Mouse (Mus musculus): ENCODE data around the gene Pde2a. TPM values are rescaled to one million over a fixed set of nuclear protein-coding genes. Genes with fewer than 3 reads are reported as not detected.

Gene Pde2a
- polyA plus RNA-seq, 1 experiment from 2014 or later, result 5.9 TPM

DNA sequence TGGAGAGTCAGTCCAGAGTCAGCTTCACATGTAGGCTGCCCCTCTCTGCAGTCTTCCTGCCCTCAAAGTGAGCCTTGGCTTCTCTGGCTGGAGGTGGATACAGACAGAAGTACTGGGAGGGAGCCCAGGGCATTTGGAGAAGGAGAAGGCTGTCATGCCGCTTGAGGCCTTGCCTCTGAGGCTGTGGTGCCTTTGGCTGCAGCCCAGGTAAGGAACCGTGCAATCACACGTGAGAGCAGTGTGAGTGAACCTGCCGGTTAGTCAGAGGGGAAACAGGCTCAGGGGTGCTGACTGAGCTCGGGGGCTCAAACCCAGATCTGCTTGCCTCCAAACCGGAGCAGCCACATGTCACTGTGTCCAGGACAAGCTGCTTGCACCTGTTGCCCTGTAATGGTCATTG lies 40.0 kb upstream of the Pde2a start:
- Histone ChIP-seq H3K27me3 (ENCODE audit: control insufficient read depth, insufficient read depth, low read length) (no peaks in the 10 kb centered on the region), H3K4me1 (ENCODE audit: control insufficient read depth, insufficient read depth, low read length) (peaks cover 38% of the 10 kb centered on the region), H3K9ac (ENCODE audit: low read depth, low read length) (no peak overlapping the region), H3K27ac (ENCODE audit: low read depth, low read length) (no peak overlapping the region), H3K36me3 (ENCODE audit: control insufficient read depth, insufficient read depth, low read length) (no peaks in the 10 kb centered on the region), H3K9me3 (replicated peaks; ENCODE audit: control insufficient read depth, low read length) (no peaks in the 10 kb centered on the region), H3K4me3 (ENCODE audit: low read depth, low read length) (no peak overlapping the region), H3K4me2 (no peak overlapping the region)
- ATAC-seq (replicated peaks; ENCODE audit: insufficient number of reproducible peaks, low FRiP score, low TSS enrichment), result no peak
- WGBS (ENCODE audit: insufficient replicate concordance), result 77% methylated on average over 6 of the region's 6 CpGs

DNA sequence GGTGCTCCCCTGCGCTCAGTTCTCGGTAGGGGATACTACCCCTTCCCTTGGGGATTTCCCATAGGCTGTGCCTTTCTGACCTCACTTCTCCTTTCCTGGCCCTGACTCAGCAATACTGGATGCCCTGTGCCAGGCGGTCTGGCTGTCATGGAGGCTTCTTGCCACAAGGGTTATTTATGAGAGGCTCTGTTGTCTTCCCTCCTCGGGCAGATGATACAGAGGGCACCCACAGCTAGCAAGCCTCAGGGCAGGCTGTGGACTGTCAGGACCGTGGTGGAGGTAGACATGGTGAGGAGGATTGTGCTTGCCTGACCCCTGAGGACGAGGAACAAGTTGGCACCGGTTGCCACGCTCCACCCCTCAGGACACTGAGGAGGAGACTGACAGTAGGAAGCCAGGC lies 39.1 kb upstream of the Pde2a start:
- ATAC-seq (replicated peaks; ENCODE audit: insufficient number of reproducible peaks, low FRiP score, low TSS enrichment), result no peak
- H3K4me2 ChIP-seq, result no peak overlapping the region
- no peaks in the 10 kb centered on the region for H3K27me3 ChIP-seq (ENCODE audit: control insufficient read depth, insufficient read depth, low read length)
- H3K9me3 ChIP-seq (replicated peaks; ENCODE audit: control insufficient read depth, low read length), result no peaks in the 10 kb centered on the region
- no peak overlapping the region for H3K4me3 ChIP-seq (ENCODE audit: low read depth, low read length)
- H3K27ac ChIP-seq (ENCODE audit: low read depth, low read length), result no peak overlapping the region
- 69% methylated on average over 8 of the region's 8 CpGs for WGBS (ENCODE audit: insufficient replicate concordance)
- H3K9ac ChIP-seq (ENCODE audit: low read depth, low read length), result no peak overlapping the region
- peaks cover 38% of the 10 kb centered on the region for H3K4me1 ChIP-seq (ENCODE audit: control insufficient read depth, insufficient read depth, low read length)
- H3K36me3 ChIP-seq (ENCODE audit: control insufficient read depth, insufficient read depth, low read length), result no peaks in the 10 kb centered on the region

DNA sequence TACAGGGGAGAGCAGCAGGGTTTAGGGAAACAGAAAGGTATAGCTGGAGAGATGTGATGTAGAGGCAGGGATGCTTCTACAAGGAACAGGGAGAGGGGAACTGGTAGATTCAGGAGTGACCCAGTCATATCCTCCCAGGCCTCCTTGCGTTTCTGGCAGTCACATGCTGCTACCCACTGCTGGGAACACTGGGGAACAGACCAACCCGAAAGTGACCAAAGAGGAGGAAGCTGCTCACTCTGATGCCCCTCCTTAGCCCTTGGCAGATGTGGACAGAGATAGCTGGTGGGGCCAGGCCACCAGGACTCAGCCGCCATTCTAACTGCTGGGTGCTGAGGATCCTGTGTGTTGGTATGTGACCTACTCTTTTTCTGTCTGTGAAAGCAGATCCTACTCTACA lies 37.7 kb upstream of the Pde2a start:
- no peak overlapping the region for H3K4me3 ChIP-seq (ENCODE audit: low read depth, low read length)
- ATAC-seq (replicated peaks; ENCODE audit: insufficient number of reproducible peaks, low FRiP score, low TSS enrichment), result no peak
- H3K4me2 ChIP-seq, result no peak overlapping the region
- no peak overlapping the region for H3K9ac ChIP-seq (ENCODE audit: low read depth, low read length)
- H3K4me1 ChIP-seq (ENCODE audit: control insufficient read depth, insufficient read depth, low read length), result peaks cover 32% of the 10 kb centered on the region
- no peaks in the 10 kb centered on the region; the same call in 1 of the 2 replicates for H3K36me3 ChIP-seq (ENCODE audit: control insufficient read depth, insufficient read depth, low read length)
- H3K27me3 ChIP-seq (ENCODE audit: control insufficient read depth, insufficient read depth, low read length), result no peaks in the 10 kb centered on the region
- H3K27ac ChIP-seq (ENCODE audit: low read depth, low read length), result no peak overlapping the region
- no peaks in the 10 kb centered on the region for H3K9me3 ChIP-seq (replicated peaks; ENCODE audit: control insufficient read depth, low read length)
- 72% methylated on average over 3 of the region's 3 CpGs for WGBS (ENCODE audit: insufficient replicate concordance)

DNA sequence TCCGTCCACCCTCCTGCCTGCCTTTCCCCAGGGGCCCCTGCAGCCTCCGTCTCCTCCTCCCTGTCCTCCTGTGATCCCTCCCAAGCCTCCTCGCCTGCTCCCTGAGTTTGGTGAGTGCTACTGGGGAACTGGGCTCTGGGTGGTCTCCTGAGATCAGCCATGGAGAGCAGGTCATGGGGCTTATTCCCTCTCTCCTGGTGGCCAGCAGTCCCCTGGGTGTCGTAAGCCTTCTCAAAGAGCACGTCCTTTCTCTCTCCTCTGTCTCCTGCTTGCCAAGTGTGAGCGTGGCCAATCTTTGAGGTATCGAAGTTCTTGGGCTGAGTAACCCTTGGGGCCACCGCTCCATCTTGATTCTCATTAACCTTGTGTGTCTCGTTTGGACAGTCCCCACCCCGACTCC lies 36.6 kb upstream of the Pde2a start:
- Histone ChIP-seq H3K4me1 (ENCODE audit: control insufficient read depth, insufficient read depth, low read length) (peaks cover 29% of the 10 kb centered on the region), H3K9ac (ENCODE audit: low read depth, low read length) (no peak overlapping the region), H3K27ac (ENCODE audit: low read depth, low read length) (no peak overlapping the region), H3K36me3 (ENCODE audit: control insufficient read depth, insufficient read depth, low read length) (no peaks in the 10 kb centered on the region; the same call in 1 of the 2 replicates), H3K9me3 (replicated peaks; ENCODE audit: control insufficient read depth, low read length) (no peaks in the 10 kb centered on the region), H3K4me3 (ENCODE audit: low read depth, low read length) (no peak overlapping the region), H3K27me3 (ENCODE audit: control insufficient read depth, insufficient read depth, low read length) (no peaks in the 10 kb centered on the region), H3K4me2 (no peak overlapping the region)
- WGBS (ENCODE audit: insufficient replicate concordance), result 64% methylated on average over 10 of the region's 10 CpGs
- ATAC-seq (replicated peaks; ENCODE audit: insufficient number of reproducible peaks, low FRiP score, low TSS enrichment), result no peak

DNA sequence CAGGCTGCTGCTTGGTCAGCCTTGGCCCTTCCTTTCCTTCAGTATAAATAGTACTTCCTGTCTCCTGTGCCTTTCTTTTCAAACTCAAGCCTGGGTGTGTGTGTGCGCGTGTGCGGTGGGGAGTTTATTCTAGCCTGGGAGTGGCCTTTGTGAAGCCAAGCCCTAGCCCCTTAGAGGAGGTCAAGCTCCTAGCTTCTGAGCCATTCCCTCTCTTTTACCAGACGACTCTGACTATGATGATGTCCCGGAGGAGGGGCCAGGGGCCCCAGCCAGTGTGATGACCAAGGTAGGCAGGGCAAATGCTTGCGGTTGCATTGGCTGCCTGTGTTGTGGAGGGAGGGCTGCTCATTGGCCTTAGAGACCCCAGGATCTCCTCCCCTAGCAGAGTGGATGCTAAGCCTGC lies 36.2 kb upstream of the Pde2a start:
- H3K4me3 ChIP-seq (ENCODE audit: low read depth, low read length), result no peak overlapping the region
- H3K27ac ChIP-seq (ENCODE audit: low read depth, low read length), result no peak overlapping the region
- H3K9me3 ChIP-seq (replicated peaks; ENCODE audit: control insufficient read depth, low read length), result no peaks in the 10 kb centered on the region
- H3K9ac ChIP-seq (ENCODE audit: low read depth, low read length), result no peak overlapping the region
- H3K4me2 ChIP-seq, result no peak overlapping the region
- no peak for ATAC-seq (replicated peaks; ENCODE audit: insufficient number of reproducible peaks, low FRiP score, low TSS enrichment)
- no peaks in the 10 kb centered on the region; the same call in 1 of the 2 replicates for H3K36me3 ChIP-seq (ENCODE audit: control insufficient read depth, insufficient read depth, low read length)
- H3K27me3 ChIP-seq (ENCODE audit: control insufficient read depth, insufficient read depth, low read length), result no peaks in the 10 kb centered on the region
- WGBS (ENCODE audit: insufficient replicate concordance), result 34% methylated on average over 6 of the region's 6 CpGs
- H3K4me1 ChIP-seq (ENCODE audit: control insufficient read depth, insufficient read depth, low read length), result peaks cover 33% of the 10 kb centered on the region

DNA sequence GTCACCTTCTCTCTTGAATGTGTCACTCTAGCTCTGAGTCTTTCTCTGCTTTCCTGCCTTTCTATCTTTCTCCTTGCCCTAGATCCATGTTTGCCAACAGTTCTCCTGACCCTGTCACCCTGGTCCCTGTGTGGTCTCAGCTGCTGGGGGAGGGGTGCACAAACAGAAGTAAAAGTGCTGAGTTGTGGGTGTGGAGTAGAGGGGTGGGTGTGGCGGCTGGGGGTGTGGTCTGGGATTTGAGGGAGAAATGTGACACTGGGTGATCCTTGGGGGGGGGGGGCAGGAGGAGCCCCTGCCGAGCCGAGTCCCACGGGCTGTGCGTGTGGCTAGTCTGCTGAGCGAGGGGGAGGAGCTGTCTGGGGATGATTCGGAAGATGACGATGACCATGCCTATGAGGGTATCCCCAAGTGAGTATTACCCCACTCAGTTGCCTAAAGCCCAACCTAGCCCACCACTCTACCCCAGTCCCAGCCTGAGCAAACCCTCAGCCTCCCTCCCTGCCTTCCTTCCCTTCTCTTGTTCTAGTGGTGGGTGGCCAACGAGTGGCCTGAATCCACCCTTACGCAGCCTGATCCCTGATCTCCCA lies 35.5 kb upstream of the Pde2a start:
- no peaks in the 10 kb centered on the region; the same call in 1 of the 2 replicates for H3K36me3 ChIP-seq (ENCODE audit: control insufficient read depth, insufficient read depth, low read length)
- H3K27ac ChIP-seq (ENCODE audit: low read depth, low read length), result no peak overlapping the region
- WGBS (ENCODE audit: insufficient replicate concordance), result 56% methylated on average over 9 of the region's 10 CpGs
- no peak overlapping the region for H3K4me2 ChIP-seq
- no peaks in the 10 kb centered on the region for H3K9me3 ChIP-seq (replicated peaks; ENCODE audit: control insufficient read depth, low read length)
- ATAC-seq (replicated peaks; ENCODE audit: insufficient number of reproducible peaks, low FRiP score, low TSS enrichment), result no peak
- no peaks in the 10 kb centered on the region for H3K27me3 ChIP-seq (ENCODE audit: control insufficient read depth, insufficient read depth, low read length)
- H3K4me1 ChIP-seq (ENCODE audit: control insufficient read depth, insufficient read depth, low read length), result peaks cover 39% of the 10 kb centered on the region
- no peak overlapping the region for H3K4me3 ChIP-seq (ENCODE audit: low read depth, low read length)
- no peak overlapping the region for H3K9ac ChIP-seq (ENCODE audit: low read depth, low read length)

DNA sequence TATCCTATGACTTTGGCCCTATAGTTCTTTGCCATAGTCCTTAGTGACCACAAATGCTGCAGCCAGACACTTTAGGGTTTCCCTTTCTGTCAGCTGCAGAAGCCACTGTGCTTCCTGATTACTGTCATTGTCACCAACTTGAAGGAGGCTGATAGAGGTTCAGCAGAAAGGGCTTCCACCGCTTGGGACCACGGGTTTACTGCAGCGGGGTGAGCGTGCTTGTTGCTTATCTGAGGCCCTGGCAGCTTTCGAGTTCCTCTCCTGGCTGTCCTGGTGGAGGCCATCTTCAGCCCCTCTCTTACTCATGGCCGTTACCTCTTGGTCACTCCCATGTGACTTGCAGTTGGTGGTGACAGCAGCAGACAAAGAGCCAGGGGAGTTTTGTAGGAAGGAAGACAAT lies 32.2 kb upstream of the Pde2a start:
- no peaks in the 10 kb centered on the region for H3K27me3 ChIP-seq (ENCODE audit: control insufficient read depth, insufficient read depth, low read length)
- peaks cover 67% of the 10 kb centered on the region for H3K4me1 ChIP-seq (ENCODE audit: control insufficient read depth, insufficient read depth, low read length)
- ATAC-seq (replicated peaks; ENCODE audit: insufficient number of reproducible peaks, low FRiP score, low TSS enrichment), result no peak
- WGBS (ENCODE audit: insufficient replicate concordance), result 26% methylated on average over 6 of the region's 6 CpGs
- no peaks in the 10 kb centered on the region for H3K9me3 ChIP-seq (replicated peaks; ENCODE audit: control insufficient read depth, low read length)
- H3K36me3 ChIP-seq (ENCODE audit: control insufficient read depth, insufficient read depth, low read length), result no peaks in the 10 kb centered on the region; the same call in 1 of the 2 replicates
- H3K4me2 ChIP-seq, result no peak overlapping the region
- H3K9ac ChIP-seq (ENCODE audit: low read depth, low read length), result no peak overlapping the region
- no peak overlapping the region for H3K4me3 ChIP-seq (ENCODE audit: low read depth, low read length)
- H3K27ac ChIP-seq (ENCODE audit: low read depth, low read length), result 0 out of 2 replicates have a peak overlapping the region, but pooled peaks have one; percentile 29

DNA sequence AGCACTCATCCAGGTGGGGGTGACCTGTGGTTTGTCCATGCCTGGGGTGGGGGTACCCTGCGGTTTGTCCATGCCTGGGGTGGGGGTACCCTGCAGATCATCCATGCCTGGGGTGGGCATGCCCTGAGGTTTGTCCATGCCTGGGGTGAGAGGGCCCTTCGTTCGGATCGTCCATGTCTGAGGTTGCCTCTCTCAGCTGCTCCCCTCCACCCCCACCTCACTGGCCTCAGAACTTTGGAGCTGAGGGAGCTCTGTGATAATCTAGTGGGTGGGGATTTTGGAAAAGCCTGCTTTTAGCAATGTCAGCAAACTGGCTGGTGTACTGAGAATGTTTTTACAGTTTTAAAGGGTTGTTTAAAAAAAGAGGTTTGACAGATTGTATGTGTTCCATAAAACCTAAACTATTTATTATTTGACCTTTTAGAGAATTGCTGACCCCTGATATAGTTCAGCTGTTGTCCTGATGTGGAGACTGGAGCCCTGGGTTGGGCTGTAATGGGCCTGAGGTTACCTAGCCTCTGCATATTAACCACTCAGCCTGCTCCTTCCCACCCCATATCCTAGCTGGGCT lies 29.5 kb upstream of the Pde2a start:
- Histone ChIP-seq H3K4me1 (ENCODE audit: control insufficient read depth, insufficient read depth, low read length) (peaks cover 54% of the 10 kb centered on the region), H3K4me2 (no peak overlapping the region; the same call in 1 of the 2 replicates), H3K36me3 (ENCODE audit: control insufficient read depth, insufficient read depth, low read length) (no peaks in the 10 kb centered on the region; the same call in 1 of the 2 replicates), H3K9ac (ENCODE audit: low read depth, low read length) (0 out of 2 replicates have a peak overlapping the region, but pooled peaks have one; percentile 10), H3K27ac (ENCODE audit: low read depth, low read length) (peak overlapping the region; percentile 64; the same call in 1 of the 2 replicates), H3K4me3 (ENCODE audit: low read depth, low read length) (no peak overlapping the region), H3K9me3 (replicated peaks; ENCODE audit: control insufficient read depth, low read length) (no peaks in the 10 kb centered on the region), H3K27me3 (ENCODE audit: control insufficient read depth, insufficient read depth, low read length) (no peaks in the 10 kb centered on the region)
- no peak for ATAC-seq (replicated peaks; ENCODE audit: insufficient number of reproducible peaks, low FRiP score, low TSS enrichment)
- WGBS (ENCODE audit: insufficient replicate concordance), result 67% methylated on average over 4 of the region's 4 CpGs

DNA sequence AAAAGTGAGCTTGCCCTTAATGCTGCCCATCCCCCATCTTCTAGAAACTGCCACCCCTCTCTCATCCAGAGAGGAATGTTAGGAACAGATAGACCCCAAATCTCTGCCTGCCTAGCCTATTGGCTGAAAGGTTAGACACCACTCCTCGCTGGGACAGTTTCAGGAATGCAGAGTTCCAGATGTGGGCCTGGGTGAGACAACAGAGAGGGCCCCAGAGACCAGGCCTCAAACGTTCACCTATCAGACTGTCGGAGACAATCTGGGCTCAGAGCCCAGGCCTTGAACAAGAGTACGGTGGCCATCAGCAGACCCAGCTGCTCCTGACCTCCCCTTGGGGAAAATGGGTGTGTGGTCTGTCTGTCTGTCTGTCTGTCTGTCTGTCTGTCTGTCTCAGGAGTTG lies 28.5 kb upstream of the Pde2a start:
- whole genome bisulfite sequencing (ENCODE audit: insufficient replicate concordance), result 23% methylated on average over 4 of the region's 4 CpGs
- Histone ChIP-seq H3K9me3 (replicated peaks; ENCODE audit: control insufficient read depth, low read length) (no peaks in the 10 kb centered on the region), H3K36me3 (ENCODE audit: control insufficient read depth, insufficient read depth, low read length) (no peaks in the 10 kb centered on the region; the same call in 1 of the 2 replicates), H3K4me3 (ENCODE audit: low read depth, low read length) (no peak overlapping the region), H3K4me2 (no peak overlapping the region), H3K4me1 (ENCODE audit: control insufficient read depth, insufficient read depth, low read length) (peaks cover 54% of the 10 kb centered on the region), H3K27ac (ENCODE audit: low read depth, low read length) (peak overlapping the region; percentile 73), H3K27me3 (ENCODE audit: control insufficient read depth, insufficient read depth, low read length) (no peaks in the 10 kb centered on the region), H3K9ac (ENCODE audit: low read depth, low read length) (no peak overlapping the region)
- ATAC-seq (replicated peaks; ENCODE audit: insufficient number of reproducible peaks, low FRiP score, low TSS enrichment), result no peak

Data from heart, embryonic 11.5 days (tissue).